Mouse (Mus musculus): Measurements from ENCODE around the gene Vrk2. TPM values are rescaled to one million over a fixed set of nuclear protein-coding genes. Genes with fewer than 3 reads are reported as not detected.

The Vrk2 gene
- total RNA-seq, 2 experiments from 2014 or later: 76.1 to 91.6 TPM

- ATAC-seq (ENCODE audit: poor library complexity, severe bottlenecking): 0 out of 2 replicates have a peak, but pooled peaks have one; percentile 15
These were observed 156.0 kb downstream of the Vrk2 start for GRCm38 (mm10) chr11:26437818-26438217.

- ATAC-seq (ENCODE audit: poor library complexity, severe bottlenecking): no peak
These were observed 159.6 kb downstream of the Vrk2 start for GRCm38 (mm10) chr11:26434229-26434628.

GRCm38 (mm10) chr11:26421472-26421871 is 172.3 kb downstream of the Vrk2 start:
- no peak for ATAC-seq (ENCODE audit: poor library complexity, severe bottlenecking)

Other genes with a start within 250 kb of the Vrk2 start
- 23.4 and 26.4 TPM in 2 replicates for gene Fancl, start 207.9 kb downstream of the Vrk2 start, total RNA-seq (2015)
- 44.8 and 48.2 TPM in 2 replicates for gene Fancl, start 207.9 kb downstream of the Vrk2 start, total RNA-seq (2017)
- not detected in 2 replicates for gene Gm6899, start 758 bp downstream of the Vrk2 start, total RNA-seq (2015)
- gene Gm6899, start 758 bp downstream of the Vrk2 start, total RNA-seq (2017): not detected in 2 replicates

Data from megakaryocyte, adult 5-6 weeks (primary cell).